Mouse (Mus musculus) skeletal muscle tissue, postnatal 0 days (tissue): ENCODE results near the gene Nckap5l. TPM values are rescaled to one million over a fixed set of nuclear protein-coding genes. Genes with fewer than 3 reads are reported as not detected.

Experiments used
- polyA plus RNA-seq: library from polyadenylated mRNA; unstranded; fragments of >200 nt; fragmentation: Nextera tagmentation; extraction: Ambion mirVana; gene quantifications from 2 replicates; pipeline ENCODE4 v1.2.1, GENCODE M21; 2015

The Nckap5l gene
- 6.8 and 7.2 TPM in 2 replicates for polyA plus RNA-seq

GRCm38 (mm10) chr15:99457606-99458401 lies at the start of gene Nckap5l:
Gene Nckap5l, minus strand, starts transcription at chr15:99457748.

GRCm38 (mm10) chr15:99474576-99474926 lies 17.0 kb upstream of the Nckap5l start, which contains the start of gene Bcdin3d:
Gene Bcdin3d, minus strand, starts transcription at chr15:99474730.

GRCm38 (mm10) chr15:99392486-99393385 lies 64.8 kb downstream of the Nckap5l start, which contains the start of gene Tmbim6:
Gene Tmbim6, plus strand, starts transcription at chr15:99392882.

Other genes starting within 250 kb of the Nckap5l start
- gene Kcnh3, start 232.9 kb downstream of the Nckap5l start, polyA plus RNA-seq, result 0.06 and 0.15 TPM in 2 replicates
- gene Mcrs1, start 205.8 kb downstream of the Nckap5l start, polyA plus RNA-seq, result 100 and 106 TPM in 2 replicates
- 19.6 and 23.4 TPM in 2 replicates for gene Prpf40b, start 162.7 kb downstream of the Nckap5l start, polyA plus RNA-seq
- gene Fam186b, start 161.9 kb downstream of the Nckap5l start, polyA plus RNA-seq, result 0.09 and 0.10 TPM in 2 replicates
- 9.2 and 11.1 TPM in 2 replicates for gene Fmnl3, start 87.3 kb downstream of the Nckap5l start, polyA plus RNA-seq
- gene Tmbim6, start 64.9 kb downstream of the Nckap5l start, polyA plus RNA-seq, result 172 and 228 TPM in 2 replicates
- gene Bcdin3d, start 17.0 kb upstream of the Nckap5l start, polyA plus RNA-seq, result 11.0 and 11.6 TPM in 2 replicates
- not detected in 2 replicates for gene Faim2, start 70.4 kb upstream of the Nckap5l start, polyA plus RNA-seq
- gene Aqp2, start 121.3 kb upstream of the Nckap5l start, polyA plus RNA-seq, result 0.19 TPM in 1 of 2 replicates, not detected in the other
- 0.22 TPM in 1 of 2 replicates, not detected in the other for gene Aqp5, start 133.0 kb upstream of the Nckap5l start, polyA plus RNA-seq
- gene Aqp6, start 143.7 kb upstream of the Nckap5l start, polyA plus RNA-seq, result not detected in 2 replicates
- gene Racgap1, start 193.9 kb upstream of the Nckap5l start, polyA plus RNA-seq, result 24.8 and 27.4 TPM in 2 replicates
- gene Asic1, start 212.6 kb upstream of the Nckap5l start, polyA plus RNA-seq, result 0.63 and 0.87 TPM in 2 replicates
- gene Smarcd1, start 244.4 kb upstream of the Nckap5l start, polyA plus RNA-seq, result 8.8 and 10.3 TPM in 2 replicates
- not detected in 2 replicates for gene Gm17349, start 247.7 kb upstream of the Nckap5l start, polyA plus RNA-seq